ENCODE assay signal across 9 mouse cellular contexts in genomic region chr9:42788471-42788870, GRCm38 (mm10).
A peak's percentile ranks its signal among the peaks of the same experiment; 100 is the strongest.
DNase-seq lines count a peak whose midpoint lies in the region; ATAC-seq and TF ChIP-seq lines count a peak whose summit lies in the region.
"Had no signal": no experiment of that assay in that cellular context is flagged by ENCODE, and none has a peak within 500 bp of the region (broad histone marks: within the 10 kb centered on the region; RNA-seq: fewer than 3 reads in every experiment).

No protein-coding gene starts in this region.

- no peak overlapping the region for H3K27ac ChIP-seq in kidney, embryonic 16.5 days (ENCODE audit: low read length)
- H3K27ac ChIP-seq in CH12.LX (ENCODE audit: insufficient read depth, low read depth): no peak overlapping the region
- no peak overlapping the region for H3K27ac ChIP-seq in embryonic facial prominence, embryonic 11.5 days (replicated peaks; ENCODE audit: low read depth, low read length)
- H3K27ac ChIP-seq: stomach, embryonic 15.5 days had no signal

- ATAC-seq in kidney, embryonic 16.5 days (ENCODE audit: low FRiP score, low TSS enrichment): no peak
- no peak for ATAC-seq in embryonic facial prominence, embryonic 11.5 days (replicated peaks; ENCODE audit: insufficient number of reproducible peaks, low FRiP score, low TSS enrichment, low read depth)
- no peak for ATAC-seq in erythroblast, adult 5-6 weeks (replicated peaks; ENCODE audit: low FRiP score, poor library complexity, severe bottlenecking)

- peak; percentile 25 for DNase-seq in kidney, adult 11 months
- peak; percentile 20 for DNase-seq in CH12.LX (ENCODE audit: extremely low read depth)
- peak; percentile 20 for DNase-seq in adrenal gland, adult 8-10 months
- DNase-seq in embryonic facial prominence, embryonic 11.5 days (ENCODE audit: low spot score): peak; percentile 78
- DNase-seq in kidney, postnatal 4 days: peak; percentile 75 to 77
- peak; percentile 77 for DNase-seq in retina, embryonic 14.5 days (ENCODE audit: low spot score)

- no peak for TF ChIP-seq EP300 in CH12.LX (IDR thresholded peaks at IDR 0.05; ENCODE audit: low read length)

- H3K36me3 ChIP-seq in kidney, embryonic 16.5 days (ENCODE audit: insufficient read depth, low read length): no peaks in the 10 kb centered on the region
- H3K36me3 ChIP-seq in CH12.LX (replicated peaks in 1 of 2; ENCODE audit: control insufficient read depth in 1 of 2, insufficient read depth in 1 of 2, low read length in 1 of 2): no peaks in the 10 kb centered on the region
- no peaks in the 10 kb centered on the region for H3K36me3 ChIP-seq in embryonic facial prominence, embryonic 11.5 days (replicated peaks; ENCODE audit: control insufficient read depth, insufficient read depth, low read depth, low read length)
- H3K36me3 ChIP-seq: stomach, embryonic 15.5 days had no signal

- no peak for TF ChIP-seq POLR2A in CH12.LX (IDR thresholded peaks at IDR 0.05; ENCODE audit: low read depth, low read length)

- H3K9ac ChIP-seq in kidney, embryonic 16.5 days (replicated peaks; ENCODE audit: low read length): no peak overlapping the region
- H3K9ac ChIP-seq in CH12.LX (ENCODE audit: insufficient read depth, low read depth): no peak overlapping the region
- no peak overlapping the region for H3K9ac ChIP-seq in embryonic facial prominence, embryonic 11.5 days (replicated peaks; ENCODE audit: low read length)
- H3K9ac ChIP-seq: stomach, embryonic 15.5 days had no signal

- H3K9me3 ChIP-seq in kidney, embryonic 16.5 days (ENCODE audit: low read length): no peaks in the 10 kb centered on the region
- H3K9me3 ChIP-seq in CH12.LX (replicated peaks; ENCODE audit: low read length): no peaks in the 10 kb centered on the region
- no peaks in the 10 kb centered on the region for H3K9me3 ChIP-seq in embryonic facial prominence, embryonic 11.5 days (replicated peaks; ENCODE audit: control insufficient read depth, low read length)
- H3K9me3 ChIP-seq: stomach, embryonic 15.5 days had no signal

- TF ChIP-seq CTCF in CH12.LX (conservative IDR thresholded peaks at IDR 0.05 in 1 of 2, IDR thresholded peaks at IDR 0.05 in 1 of 2; ENCODE audit: low read depth in 2 of 2, low read length in 2 of 2): peak in 1 of 2 experiments; percentile 76; a peak in 3 of 4 replicates

- H3K79me2 ChIP-seq in CH12.LX (replicated peaks; ENCODE audit: control insufficient read depth, extremely low read depth, insufficient read depth, poor library complexity, severe bottlenecking): no peaks in the 10 kb centered on the region

- no peak overlapping the region for H3K4me2 ChIP-seq in kidney, embryonic 16.5 days (replicated peaks; ENCODE audit: low read depth, low read length)
- no peak overlapping the region for H3K4me2 ChIP-seq in CH12.LX (ENCODE audit: insufficient read depth, low read depth, poor library complexity, severe bottlenecking)
- H3K4me2 ChIP-seq in embryonic facial prominence, embryonic 11.5 days (ENCODE audit: low read depth, low read length): no peak overlapping the region
- H3K4me2 ChIP-seq: stomach, embryonic 15.5 days had no signal

- H3K27me3 ChIP-seq in kidney, embryonic 16.5 days (ENCODE audit: insufficient read depth, low read length): no peaks in the 10 kb centered on the region
- peaks cover 90% of the 10 kb centered on the region for H3K27me3 ChIP-seq in CH12.LX (replicated peaks)
- no peaks in the 10 kb centered on the region for H3K27me3 ChIP-seq in embryonic facial prominence, embryonic 11.5 days (ENCODE audit: control insufficient read depth, insufficient read depth, low read length)
- H3K27me3 ChIP-seq: stomach, embryonic 15.5 days had no signal

- H3K4me1 ChIP-seq in kidney, embryonic 16.5 days (ENCODE audit: insufficient read depth, low read length): peaks cover 2% of the 10 kb centered on the region; the same call in 1 of the 2 replicates
- 0 out of 4 replicates have a peak, but pooled peaks cover 0 to 2% of the 10 kb centered on the region in 2 experiments for H3K4me1 ChIP-seq in CH12.LX (ENCODE audit: control insufficient read depth in 1 of 2, insufficient read depth in 2 of 2)
- no peaks in the 10 kb centered on the region for H3K4me1 ChIP-seq in embryonic facial prominence, embryonic 11.5 days (ENCODE audit: control insufficient read depth, insufficient read depth, low read length)
- H3K4me1 ChIP-seq: stomach, embryonic 15.5 days had no signal

- dilution Hi-C loops in CH12.LX (cut with MboI; ENCODE audit: extremely low pct_ligation_motif_present, extremely low pct_unique_long_range_greater_than_20kb, low sequenced_read_pairs): no loop called here

- 21% methylated on average over 8 of the region's 8 CpGs for WGBS in kidney, embryonic 16.5 days
- 15% methylated on average over 8 of the region's 8 CpGs for WGBS in embryonic facial prominence, embryonic 11.5 days

- in situ Hi-C loops in CH12.LX (cut with MboI; ENCODE audit: low pct_ligation_motif_present, low pct_unique_long_range_greater_than_20kb, low sequenced_read_pairs): loop anchor here (5.0 to 25.0 kb wide), 2 partner anchors 149 to 401 kb away; partner anchors contain the start of gene Tecta

- H3K4me3 ChIP-seq in kidney, embryonic 16.5 days (ENCODE audit: low read length): no peak overlapping the region
- H3K4me3 ChIP-seq in CH12.LX (replicated peaks in 1 of 3; ENCODE audit: low read depth in 2 of 3, low read length in 2 of 3, poor library complexity in 1 of 3): no peak overlapping the region
- H3K4me3 ChIP-seq in embryonic facial prominence, embryonic 11.5 days (ENCODE audit: low read depth, low read length): no peak overlapping the region
- H3K4me3 ChIP-seq: stomach, embryonic 15.5 days had no signal

- TF ChIP-seq RAD21 in CH12.LX (IDR thresholded peaks at IDR 0.05; ENCODE audit: low read depth, low read length): peak; percentile 54

TF ChIP-seq in CH12.LX, 34 proteins besides CTCF, POLR2A, EP300 and RAD21:
- TF ChIP-seq NELFE (IDR thresholded peaks at IDR 0.05; ENCODE audit: low read depth, low read length) (no peak), SMC3 (IDR thresholded peaks at IDR 0.05; ENCODE audit: low read depth, low read length) (peak; percentile 75)
TF ChIP-seq in CH12.LX: peak in this region for 1.

Comparison
In these comparisons a context has a peak if more than half of its experiments do, and no peak if none do; other contexts are left out.
1. DNase-seq: peak in every context shown above with its lines; median percentile 78 in embryonic facial prominence, embryonic 11.5 days; 77 in retina, embryonic 14.5 days; 76 in kidney, postnatal 4 days; 25 in kidney, adult 11 months; 20 in CH12.LX; 20 in adrenal gland, adult 8-10 months.